Mouse (Mus musculus) lung, embryonic 14.5 days (tissue): Measurements from ENCODE around the gene Ttbk2. TPM values are rescaled to one million over a fixed set of nuclear protein-coding genes. Genes with fewer than 3 reads are reported as not detected.

Source experiments
- ATAC-seq: fragments of 200-750 bp; cut with Nextera tagmentation; 2 replicates; pipeline ENCODE4 v1.8.0; 2017; ENCODE audit warnings: mild to moderate bottlenecking, moderate TSS enrichment, moderate library complexity; ENCODE audit not compliant: insufficient read depth
- DNase-seq: peaks from one replicate; pipeline ENCODE4 v3.0.0-alpha.2; 2015
- H3K27ac ChIP-seq: fragments of 300-500 bp; sonication (generic); 2 replicates; pipeline ENCODE4 v1.5.1; 2014; ENCODE audit warnings: low read depth, mild to moderate bottlenecking, moderate library complexity
- H3K27me3 ChIP-seq: fragments of 300-500 bp; sonication (generic); 2 replicates; pipeline ENCODE4 v1.6.1; 2014; ENCODE audit warnings: low read length, control low read depth; ENCODE audit not compliant: insufficient read depth
- H3K36me3 ChIP-seq: fragments of 300-500 bp; sonication (generic); 2 replicates; pipeline ENCODE4 v1.6.1; 2014; ENCODE audit warnings: control low read depth; ENCODE audit not compliant: insufficient read depth
- H3K4me1 ChIP-seq: fragments of 300-500 bp; sonication (generic); 2 replicates; pipeline ENCODE4 v1.6.1; 2014; ENCODE audit warnings: antibody characterized with exemption, control low read depth; ENCODE audit not compliant: insufficient read depth
- H3K4me2 ChIP-seq: fragments of 300-500 bp; sonication (generic); 2 replicates; pipeline ENCODE4 v1.6.1; 2014; ENCODE audit warnings: mild to moderate bottlenecking
- H3K4me3 ChIP-seq: fragments of 300-500 bp; sonication (generic); 2 replicates; pipeline ENCODE4 v1.5.1; 2014; ENCODE audit warnings: low read depth, low read length
- H3K9ac ChIP-seq: fragments of 300-500 bp; sonication (generic); 2 replicates; pipeline ENCODE4 v1.6.1; 2014
- H3K9me3 ChIP-seq: fragments of 300-500 bp; sonication (generic); 2 replicates; pipeline ENCODE4 v1.6.1; 2016; ENCODE audit warnings: low read depth, low read length, control low read depth
- CTCF ChIP-seq: IDR thresholded peaks from 2 replicates; pipeline ENCODE4 v1.5.1; 2016; ENCODE audit warnings: antibody characterized with exemption, low read depth
- WGBS: fragments of 180-500 bp; shearing (Covaris S2); extraction: QIAGEN DNeasy Blood & Tissue Kit; methylation state at CpG from one replicate; pipeline ENCODE4 v1.1.7; 2014; 5-methylcytosine and 5-hydroxymethylcytosine counted together
- polyA plus RNA-seq: library from polyadenylated mRNA; unstranded; fragments of >200 nt; fragmentation: Nextera tagmentation; extraction: Ambion mirVana; gene quantifications from 2 replicates; pipeline ENCODE4 v1.2.1, GENCODE M21; 2014

Gene Ttbk2
- polyA plus RNA-seq, 1 experiment from 2014 or later: 5.5 TPM

DNA sequence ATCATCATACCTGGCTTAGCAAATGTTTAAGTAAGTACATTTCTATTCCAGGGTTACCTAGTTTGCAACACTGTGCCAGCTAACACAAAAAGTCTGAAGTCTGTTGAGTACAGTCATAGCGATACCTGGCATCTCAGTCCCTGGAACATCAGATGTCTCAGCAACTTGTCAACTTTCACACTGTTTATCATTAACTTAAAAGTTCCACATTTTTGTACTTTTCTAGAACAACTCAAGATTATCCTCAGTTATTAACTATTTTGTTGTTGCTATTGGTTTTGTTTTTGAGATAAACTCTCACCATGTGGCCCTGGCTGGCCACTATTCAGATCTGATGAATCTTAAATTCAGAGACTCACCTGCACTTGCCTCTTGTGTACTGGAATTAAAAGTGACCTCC, 13.0 kb upstream of the Ttbk2 start:
- no peak overlapping the region for H3K4me3 ChIP-seq
- H3K9ac ChIP-seq: no peak overlapping the region
- H3K9me3 ChIP-seq: no peaks in the 10 kb centered on the region
- H3K27ac ChIP-seq: no peak overlapping the region
- WGBS: 100% methylated on average over 1 of the region's 1 CpGs
- DNase-seq (no peak), ATAC-seq (no peak)
- no peak overlapping the region for H3K4me2 ChIP-seq
- no peak for TF ChIP-seq CTCF
- H3K4me1 ChIP-seq: no peaks in the 10 kb centered on the region
- no peaks in the 10 kb centered on the region for H3K27me3 ChIP-seq
- H3K36me3 ChIP-seq: peaks cover 51% of the 10 kb centered on the region

DNA sequence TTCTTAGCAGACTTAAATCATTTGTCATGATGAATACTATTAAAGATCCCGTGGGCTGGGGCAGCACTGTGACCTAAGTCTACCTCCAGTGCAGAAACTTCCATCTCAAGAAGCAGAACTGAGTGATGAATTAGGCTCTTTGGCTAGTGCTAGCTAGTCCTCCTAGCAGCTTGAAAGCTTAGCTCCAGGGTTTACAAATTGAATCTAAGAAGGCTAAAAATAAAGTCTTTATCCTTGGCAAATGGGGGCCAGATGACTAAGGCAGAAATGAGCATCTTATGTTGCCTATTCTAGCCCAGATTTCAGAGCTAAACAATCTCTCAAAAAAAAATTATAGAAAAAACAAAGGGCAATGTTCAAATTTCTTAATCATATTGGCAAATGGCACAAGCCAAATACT, 10.3 kb upstream of the Ttbk2 start:
- H3K36me3 ChIP-seq: peaks cover 42% of the 10 kb centered on the region
- TF ChIP-seq CTCF: no peak
- 51% methylated on average over 1 of the region's 1 CpGs for WGBS
- no peak overlapping the region for H3K4me3 ChIP-seq
- H3K9ac ChIP-seq: no peak overlapping the region
- H3K4me1 ChIP-seq: no peaks in the 10 kb centered on the region
- H3K27me3 ChIP-seq: no peaks in the 10 kb centered on the region
- DNase-seq (no peak), ATAC-seq (no peak)
- H3K9me3 ChIP-seq: no peaks in the 10 kb centered on the region
- H3K4me2 ChIP-seq: no peak overlapping the region
- no peak overlapping the region for H3K27ac ChIP-seq

DNA sequence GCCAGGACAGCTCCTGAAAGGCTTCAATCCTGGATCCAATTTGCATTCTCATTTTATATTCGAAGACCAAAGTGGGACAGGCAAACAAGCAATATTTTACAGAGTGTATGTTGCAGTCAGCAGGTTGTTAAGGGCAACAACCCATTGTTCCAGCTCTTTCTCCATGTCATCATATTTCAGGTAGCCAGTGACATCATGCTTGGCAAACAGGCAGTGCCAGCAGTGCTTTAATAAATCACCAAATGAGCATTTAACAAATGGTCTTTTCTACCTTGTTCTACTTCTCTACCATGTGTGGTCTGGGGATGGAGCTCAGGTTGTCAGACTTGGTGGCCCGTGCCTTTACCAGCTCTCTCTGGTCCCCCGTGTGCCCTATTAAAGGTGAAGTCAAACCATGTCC, 7.7 kb upstream of the Ttbk2 start:
- Histone ChIP-seq H3K27me3 (no peaks in the 10 kb centered on the region), H3K4me2 (no peak overlapping the region), H3K4me1 (no peaks in the 10 kb centered on the region), H3K4me3 (no peak overlapping the region), H3K9ac (no peak overlapping the region), H3K36me3 (peaks cover 23% of the 10 kb centered on the region), H3K27ac (no peak overlapping the region), H3K9me3 (no peaks in the 10 kb centered on the region)
- DNase-seq (no peak), ATAC-seq (no peak)
- WGBS: 87% methylated on average over 3 of the region's 3 CpGs
- no peak for TF ChIP-seq CTCF

DNA sequence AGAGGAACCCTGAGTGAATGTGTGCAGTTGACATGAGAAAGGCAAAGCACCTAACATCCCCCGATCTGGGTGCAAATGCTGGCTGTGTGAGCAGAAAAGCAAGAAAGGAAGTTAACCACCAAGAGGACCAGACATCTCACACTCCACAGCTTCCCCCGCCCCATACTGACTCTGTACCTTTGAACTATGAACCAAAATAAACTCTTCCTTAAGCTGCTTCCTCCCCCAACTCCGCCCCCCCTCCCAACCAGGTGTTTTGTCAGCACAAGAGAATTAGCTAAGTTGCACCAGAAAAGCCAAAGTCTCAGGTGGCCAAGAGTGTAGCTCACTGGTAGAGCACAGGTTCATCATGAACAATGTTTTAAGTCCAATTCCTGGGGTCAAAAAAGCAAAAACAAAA, 2.7 kb upstream of the Ttbk2 start:
- ATAC-seq: no peak

DNA sequence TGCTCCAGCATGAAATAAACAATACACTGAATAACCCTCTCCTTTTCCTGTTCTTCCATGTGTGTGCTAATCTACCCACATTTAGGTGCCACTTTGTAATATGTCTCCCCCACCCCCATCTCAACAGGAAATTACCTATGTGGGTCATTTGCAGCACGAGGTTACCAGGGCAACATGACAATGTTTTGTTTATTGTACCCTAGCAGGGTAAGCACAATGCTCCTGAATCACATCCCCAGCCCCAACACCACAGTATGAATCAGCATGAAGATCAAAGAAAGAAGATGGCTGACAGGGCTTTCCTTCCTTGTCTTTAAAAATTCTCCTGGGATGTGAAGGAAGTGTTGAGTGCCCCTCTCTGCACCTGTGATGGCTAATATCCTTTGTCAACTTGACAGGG, 2.2 kb upstream of the Ttbk2 start:
- no peaks in the 10 kb centered on the region for H3K9me3 ChIP-seq

More for the DNA sequence above, 2.7 kb upstream of the Ttbk2 start:
- H3K9ac ChIP-seq: no peak overlapping the region
- H3K27me3 ChIP-seq: no peaks in the 10 kb centered on the region
- DNase-seq: no peak
- H3K27ac ChIP-seq: no peak overlapping the region
- no peak overlapping the region for H3K4me3 ChIP-seq
- no peak for TF ChIP-seq CTCF
- 51% methylated on average over 3 of the region's 3 CpGs for WGBS
- H3K9me3 ChIP-seq: no peaks in the 10 kb centered on the region
- H3K36me3 ChIP-seq: no peaks in the 10 kb centered on the region
- no peak overlapping the region for H3K4me2 ChIP-seq
- H3K4me1 ChIP-seq: peaks cover 4% of the 10 kb centered on the region; the same call in 1 of the 2 replicates

DNA sequence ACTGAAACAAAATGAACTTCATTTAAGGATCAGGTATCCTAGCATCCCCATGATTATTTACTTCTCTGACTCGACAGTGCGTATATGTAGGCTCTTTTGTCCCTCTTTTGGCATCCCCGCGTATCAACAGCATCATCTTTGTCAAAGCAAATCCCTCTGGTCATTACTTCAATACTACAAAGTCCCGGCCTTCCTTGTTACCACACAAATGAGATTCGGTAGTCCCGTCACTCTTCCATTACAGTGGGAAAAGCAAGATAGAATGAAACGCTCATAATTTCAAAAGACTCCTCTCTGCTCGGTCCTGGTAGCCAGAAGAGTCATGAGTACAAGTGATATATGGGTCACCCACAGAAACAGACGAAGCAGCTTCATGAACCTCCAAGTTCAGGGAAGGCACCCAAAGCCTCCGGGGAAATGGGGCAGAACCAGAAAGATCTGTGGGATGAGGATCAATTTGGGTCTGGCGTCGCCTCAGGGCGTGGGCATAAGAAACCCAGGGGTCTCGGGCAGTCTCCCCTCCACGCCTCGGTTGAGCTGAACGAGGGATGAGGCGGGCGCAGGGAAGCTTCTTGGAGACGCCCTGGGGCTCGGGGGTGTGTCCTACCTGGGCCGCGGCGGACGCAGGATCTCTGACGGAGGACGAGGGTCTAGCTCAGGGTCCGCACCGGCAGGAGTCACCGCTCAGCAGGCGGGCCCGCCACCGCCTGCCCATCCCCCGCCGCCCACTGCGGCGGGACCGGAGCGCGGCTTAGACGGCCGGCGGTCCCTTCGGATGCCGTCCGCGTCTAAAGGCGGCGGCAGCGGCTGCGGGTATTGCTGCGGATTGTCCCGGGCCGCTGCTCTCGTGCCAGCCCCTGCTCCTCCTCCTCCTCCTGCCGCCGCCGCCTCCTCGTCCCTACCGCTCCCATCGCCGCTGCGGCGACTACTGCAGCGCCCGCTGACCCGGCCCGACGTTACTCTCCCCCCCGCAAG, 668 bp downstream of the Ttbk2 start, which contains the start of gene Cdan1:
Gene Cdan1 (minus strand): TSS at position 680 of the 975 bp plus-strand sequence.
- no peak for TF ChIP-seq CTCF
- H3K27me3 ChIP-seq: no peaks in the 10 kb centered on the region
- no peaks in the 10 kb centered on the region for H3K36me3 ChIP-seq
- H3K27ac ChIP-seq: peak within 1 kb of the TSS; percentile 60; the same call in 1 of the 2 replicates
- WGBS: under 1% methylated on average over 65 of the region's 71 CpGs
- DNase-seq (peak; percentile 58), ATAC-seq (peak; percentile 70)
- no peaks in the 10 kb centered on the region for H3K9me3 ChIP-seq
- H3K4me1 ChIP-seq: peaks cover 4% of the 10 kb centered on the region; the same call in 1 of the 2 replicates
- H3K9ac ChIP-seq: peak within 1 kb of the TSS; percentile 82
- peak within 1 kb of the TSS; percentile 89 for H3K4me2 ChIP-seq
- H3K4me3 ChIP-seq: peak within 1 kb of the TSS; percentile 88

More for the DNA sequence above, 2.2 kb upstream of the Ttbk2 start:
- no peak overlapping the region for H3K4me3 ChIP-seq
- ATAC-seq: no peak
- no peak overlapping the region for H3K9ac ChIP-seq
- TF ChIP-seq CTCF: no peak
- H3K4me1 ChIP-seq: peaks cover 4% of the 10 kb centered on the region; the same call in 1 of the 2 replicates
- H3K27me3 ChIP-seq: no peaks in the 10 kb centered on the region
- no peak overlapping the region for H3K4me2 ChIP-seq
- WGBS: 31% methylated on average over 1 of the region's 1 CpGs
- H3K27ac ChIP-seq: no peak overlapping the region
- DNase-seq: no peak
- H3K36me3 ChIP-seq: no peaks in the 10 kb centered on the region

DNA sequence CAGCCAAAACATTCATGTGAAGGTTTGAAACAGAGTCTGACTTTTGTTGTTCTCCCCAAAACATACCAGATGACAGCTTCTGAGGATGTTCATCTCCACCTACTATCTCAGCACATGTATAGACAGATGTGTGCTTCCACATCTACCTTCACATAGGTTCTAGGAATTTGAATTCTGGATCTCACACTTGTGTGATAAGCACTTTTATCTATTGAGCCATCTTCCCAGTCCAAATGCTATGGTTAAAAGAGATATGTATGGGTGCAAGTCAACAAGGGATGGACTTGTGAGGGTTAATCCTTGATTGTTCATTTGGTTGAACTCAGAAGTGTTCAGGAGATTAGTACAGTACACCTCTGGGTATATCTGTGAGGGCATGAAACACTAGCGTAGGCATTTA, 5.1 kb downstream of the Ttbk2 start:
- H3K9me3 ChIP-seq: no peaks in the 10 kb centered on the region
- no peak overlapping the region for H3K27ac ChIP-seq
- H3K4me2 ChIP-seq: no peak overlapping the region
- no peak overlapping the region for H3K4me3 ChIP-seq
- H3K36me3 ChIP-seq: no peaks in the 10 kb centered on the region
- peaks cover 4% of the 10 kb centered on the region; the same call in 1 of the 2 replicates for H3K4me1 ChIP-seq
- DNase-seq (no peak), ATAC-seq (no peak)
- no peaks in the 10 kb centered on the region for H3K27me3 ChIP-seq
- no peak for TF ChIP-seq CTCF
- 88% methylated on average over 1 of the region's 1 CpGs for WGBS
- H3K9ac ChIP-seq: no peak overlapping the region
